Mouse (Mus musculus) G1E (cell line): ENCODE measurements at regions not wholly inside any gene's neighbourhood (a gene's known extent, or its start where the extent isn't known, plus 50 kb on each side); places are given as distances from the start of the nearest gene placed in this dataset.

Experiments
- ATAC-seq: 2 replicates; pipeline ENCODE4 v1.8.0; 2016; ENCODE audit warnings: mild to moderate bottlenecking; ENCODE audit not compliant: insufficient number of reproducible peaks, poor library complexity, low FRiP score, severe bottlenecking; ENCODE audit errors: extremely low read depth
- DNase-seq: peaks from one replicate; pipeline ENCODE4 v3.0.0; 2012; ENCODE audit warnings: low spot score
- H3K27me3 ChIP-seq: 2 replicates; pipeline ENCODE4 v1.6.1; 2012; ENCODE audit warnings: mild to moderate bottlenecking, low read length, inconsistent platforms; ENCODE audit not compliant: insufficient read depth
- H3K36me3 ChIP-seq: replicated peaks from 2 replicates; pipeline ENCODE3; 2012; ENCODE audit warnings: mild to moderate bottlenecking, inconsistent platforms
- H3K4me1 ChIP-seq: 2 replicates; pipeline ENCODE4 v1.6.1; 2012; ENCODE audit warnings: low read depth, low read length, inconsistent platforms, mixed read lengths; ENCODE audit not compliant: insufficient read depth
- H3K4me3 ChIP-seq: 2 replicates; pipeline ENCODE4 v1.5.1; 2012; ENCODE audit warnings: low read depth, mild to moderate bottlenecking, inconsistent platforms, low read length, moderate library complexity, mixed read lengths
- H3K9me3 ChIP-seq: replicated peaks from 2 replicates; pipeline ENCODE4 v1.6.1; 2012; ENCODE audit warnings: inconsistent platforms
- CTCF ChIP-seq: IDR thresholded peaks from 2 replicates; pipeline ENCODE4 v1.5.1; 2012; ENCODE audit warnings: low read depth, low read length, inconsistent platforms, mixed read lengths
- GATA1 ChIP-seq: IDR thresholded peaks from 2 replicates; pipeline ENCODE4 v1.6.1; 2012; ENCODE audit warnings: borderline replicate concordance, low read length, inconsistent platforms, mixed read lengths
- GATA2 ChIP-seq: IDR thresholded peaks from 2 replicates; pipeline ENCODE4 v1.6.1; 2012; ENCODE audit warnings: low read depth, low read length, inconsistent platforms, borderline replicate concordance
- POLR2AphosphoS5 ChIP-seq: IDR thresholded peaks from 2 replicates; pipeline ENCODE4 v1.6.1; 2012; ENCODE audit warnings: low read depth, low read length, inconsistent platforms; ENCODE audit not compliant: insufficient replicate concordance
- TAL1 ChIP-seq: conservative IDR thresholded peaks from 2 replicates; pipeline ENCODE4 v1.6.1; 2012; ENCODE audit warnings: low read depth, low read length, inconsistent platforms, mixed read lengths

GRCm38 (mm10) chr7:98768460-98768859, 65.6 kb downstream of the Thap12 start:
- Histone ChIP-seq H3K4me1 (no peaks in the 10 kb centered on the region), H3K9me3 (no peaks in the 10 kb centered on the region), H3K36me3 (no peaks in the 10 kb centered on the region), H3K27me3 (peaks cover 8% of the 10 kb centered on the region; the same call in 1 of the 2 replicates), H3K4me3 (no peak overlapping the region)
- ATAC-seq (no peak), DNase-seq (no peak)
- TF ChIP-seq POLR2AphosphoS5: no peak
- TF ChIP-seq CTCF: no peak
- TF ChIP-seq TAL1: no peak
- no peak for TF ChIP-seq GATA2
- no peak for TF ChIP-seq GATA1

GRCm38 (mm10) chr7:98769111-98769734, 65.7 kb upstream of the Wnt11 start:
- ATAC-seq: no peak
- DNase-seq: no peak
- H3K4me3 ChIP-seq: no peak overlapping the region
- H3K9me3 ChIP-seq: no peaks in the 10 kb centered on the region
- H3K36me3 ChIP-seq: no peaks in the 10 kb centered on the region
- TF ChIP-seq TAL1: no peak
- TF ChIP-seq GATA2: no peak
- H3K27me3 ChIP-seq: peaks cover 8% of the 10 kb centered on the region; the same call in 1 of the 2 replicates
- no peaks in the 10 kb centered on the region for H3K4me1 ChIP-seq

GRCm38 (mm10) chr7:98770257-98770890, 64.5 kb upstream of the Wnt11 start:
- peaks cover 8% of the 10 kb centered on the region; the same call in 1 of the 2 replicates for H3K27me3 ChIP-seq

GRCm38 (mm10) chr7:98771134-98771775, 63.7 kb upstream of the Wnt11 start:
- no peaks in the 10 kb centered on the region for H3K4me1 ChIP-seq
- no peak overlapping the region for H3K4me3 ChIP-seq
- H3K9me3 ChIP-seq: no peaks in the 10 kb centered on the region
- H3K36me3 ChIP-seq: no peaks in the 10 kb centered on the region
- ATAC-seq (no peak), DNase-seq (no peak)
- TF ChIP-seq POLR2AphosphoS5 (no peak), GATA1 (no peak), TAL1 (no peak), GATA2 (no peak), CTCF (no peak)
- H3K27me3 ChIP-seq: peaks cover 8% of the 10 kb centered on the region; the same call in 1 of the 2 replicates

More at GRCm38 (mm10) chr7:98770257-98770890, 64.5 kb upstream of the Wnt11 start:
- no peak for DNase-seq
- H3K36me3 ChIP-seq: no peaks in the 10 kb centered on the region
- TF ChIP-seq TAL1 (no peak), POLR2AphosphoS5 (no peak), GATA2 (no peak), GATA1 (no peak), CTCF (no peak)
- no peak for ATAC-seq
- H3K4me3 ChIP-seq: no peak overlapping the region
- no peaks in the 10 kb centered on the region for H3K9me3 ChIP-seq
- H3K4me1 ChIP-seq: no peaks in the 10 kb centered on the region

GRCm38 (mm10) chr7:98774597-98774996, 60.3 kb upstream of the Wnt11 start:
- H3K4me1 ChIP-seq: no peaks in the 10 kb centered on the region
- no peaks in the 10 kb centered on the region for H3K36me3 ChIP-seq
- H3K9me3 ChIP-seq: no peaks in the 10 kb centered on the region
- TF ChIP-seq CTCF: peak; percentile 64
- no peak for TF ChIP-seq TAL1
- TF ChIP-seq GATA1: no peak
- no peak for TF ChIP-seq POLR2AphosphoS5
- no peak for TF ChIP-seq GATA2
- ATAC-seq: no peak
- no peak overlapping the region for H3K4me3 ChIP-seq
- DNase-seq: no peak
- peaks cover 10% of the 10 kb centered on the region; the same call in 1 of the 2 replicates for H3K27me3 ChIP-seq

- Histone ChIP-seq H3K27me3 (peaks cover 10% of the 10 kb centered on the region; the same call in 1 of the 2 replicates), H3K4me3 (no peak overlapping the region), H3K9me3 (no peaks in the 10 kb centered on the region), H3K4me1 (no peaks in the 10 kb centered on the region), H3K36me3 (no peaks in the 10 kb centered on the region)
- DNase-seq (no peak), ATAC-seq (no peak)
- TF ChIP-seq GATA1 (no peak), TAL1 (no peak), CTCF (no peak), GATA2 (no peak), POLR2AphosphoS5 (no peak)
These were observed 59.9 kb upstream of the Wnt11 start for GRCm38 (mm10) chr7:98775031-98775430.
